Mouse (Mus musculus): ENCODE results near the gene Ano2. TPM values are rescaled to one million over a fixed set of nuclear protein-coding genes. Genes with fewer than 3 reads are reported as not detected.

Gene Ano2
- polyA plus RNA-seq, 1 experiment, result 5.3 TPM

GRCm38 (mm10) chr6:126088489-126089265, 398.5 kb downstream of the Ano2 start:
- no peak for TF ChIP-seq POLR2A (IDR thresholded peaks at IDR 0.05; ENCODE audit: control insufficient read depth, low read depth, low read length)
- TF ChIP-seq CTCF (IDR thresholded peaks at IDR 0.05; ENCODE audit: control insufficient read depth, insufficient read depth, insufficient replicate concordance, low read depth, low read length), result no peak
- no peak overlapping the region for H3K27ac ChIP-seq (ENCODE audit: control insufficient read depth, insufficient read depth, low read depth, low read length)
- H3K4me3 ChIP-seq (ENCODE audit: control insufficient read depth, low read depth, low read length), result no peak overlapping the region
- H3K27me3 ChIP-seq (ENCODE audit: control insufficient read depth, insufficient read depth, low read length), result no peaks in the 10 kb centered on the region
- H3K4me1 ChIP-seq (ENCODE audit: control insufficient read depth, insufficient read depth, low read length), result no peaks in the 10 kb centered on the region
- no peaks in the 10 kb centered on the region for H3K36me3 ChIP-seq (ENCODE audit: control insufficient read depth, insufficient read depth, low read length)

Other genes with a start within 250 kb of the Ano2 start
- gene Cd9, start 195.6 kb upstream of the Ano2 start, polyA plus RNA-seq (2012; rRNA removed), result 8.6 and 12.4 TPM in 2 replicates
- 15.4 and 16.5 TPM in 2 replicates for gene Vwf, start 143.6 kb upstream of the Ano2 start, polyA plus RNA-seq (2012; rRNA removed)